Mouse (Mus musculus): ENCODE results near the gene Lama5. TPM values are rescaled to one million over a fixed set of nuclear protein-coding genes. Genes with fewer than 3 reads are reported as not detected.
"Not testable (repeated sequence)": the region's sequence is repeated elsewhere in the genome, so short reads cannot be mapped to it uniquely, and the experiment has no call there.

Lama5 gene
- polyA plus RNA-seq, 1 experiment from 2014 or later = 102 TPM

DNA sequence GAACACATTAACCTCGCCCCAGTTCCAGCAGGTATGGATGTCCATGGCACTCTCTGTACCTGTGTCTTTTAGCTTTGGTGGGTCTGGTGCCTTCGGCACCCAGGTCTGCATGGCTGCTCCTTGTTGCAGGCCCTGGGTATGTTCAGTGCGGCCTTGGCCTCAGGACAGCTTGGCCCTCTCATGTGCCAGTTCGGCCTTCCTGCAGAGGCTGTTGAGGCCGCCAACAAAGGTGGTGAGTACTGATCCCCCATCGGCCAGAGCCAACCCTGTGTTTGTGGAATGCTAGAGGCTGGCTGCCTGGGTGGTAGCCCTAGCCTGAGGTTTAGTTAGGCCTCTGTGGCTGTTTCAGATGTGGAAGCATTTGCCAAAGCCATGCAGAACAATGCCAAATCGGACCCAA lies 49.9 kb downstream of the Lama5 start:
- H3K9me3 ChIP-seq (ENCODE audit: control insufficient read depth, low read length) = no peaks in the 10 kb centered on the region
- no peak overlapping the region for H3K4me2 ChIP-seq (ENCODE audit: low read depth, low read length)
- peaks cover 15% of the 10 kb centered on the region for H3K4me1 ChIP-seq (replicated peaks; ENCODE audit: control insufficient read depth, insufficient read depth, low read length)
- H3K4me3 ChIP-seq (ENCODE audit: low read length) = no peak overlapping the region
- 87% methylated on average over 7 of the region's 7 CpGs for WGBS
- H3K9ac ChIP-seq (ENCODE audit: low read length) = no peak overlapping the region
- no peaks in the 10 kb centered on the region for H3K27me3 ChIP-seq (ENCODE audit: control insufficient read depth, insufficient read depth, low read depth, low read length)
- no peak overlapping the region for H3K27ac ChIP-seq (ENCODE audit: low read length)
- no peak for ATAC-seq (ENCODE audit: low read depth)
- H3K36me3 ChIP-seq (ENCODE audit: control insufficient read depth, insufficient read depth, low read length) = peaks cover 47% of the 10 kb centered on the region

- peaks cover 33% of the 10 kb centered on the region for H3K36me3 ChIP-seq (ENCODE audit: control insufficient read depth, insufficient read depth, low read length)
- H3K4me3 ChIP-seq (ENCODE audit: low read length) = no peak overlapping the region
- no peak for ATAC-seq (ENCODE audit: low read depth)
- H3K4me1 ChIP-seq (replicated peaks; ENCODE audit: control insufficient read depth, insufficient read depth, low read length) = peaks cover 15% of the 10 kb centered on the region
- no peaks in the 10 kb centered on the region for H3K27me3 ChIP-seq (ENCODE audit: control insufficient read depth, insufficient read depth, low read depth, low read length)
- WGBS = 83% methylated on average over 5 of the region's 5 CpGs
- H3K9ac ChIP-seq (ENCODE audit: low read length) = no peak overlapping the region
- H3K9me3 ChIP-seq (ENCODE audit: control insufficient read depth, low read length) = no peaks in the 10 kb centered on the region
- no peak overlapping the region for H3K4me2 ChIP-seq (ENCODE audit: low read depth, low read length)
- H3K27ac ChIP-seq (ENCODE audit: low read length) = no peak overlapping the region
Observed at GRCm38 (mm10) chr2:180174121-180174520, 51.5 kb downstream of the Lama5 start.

DNA sequence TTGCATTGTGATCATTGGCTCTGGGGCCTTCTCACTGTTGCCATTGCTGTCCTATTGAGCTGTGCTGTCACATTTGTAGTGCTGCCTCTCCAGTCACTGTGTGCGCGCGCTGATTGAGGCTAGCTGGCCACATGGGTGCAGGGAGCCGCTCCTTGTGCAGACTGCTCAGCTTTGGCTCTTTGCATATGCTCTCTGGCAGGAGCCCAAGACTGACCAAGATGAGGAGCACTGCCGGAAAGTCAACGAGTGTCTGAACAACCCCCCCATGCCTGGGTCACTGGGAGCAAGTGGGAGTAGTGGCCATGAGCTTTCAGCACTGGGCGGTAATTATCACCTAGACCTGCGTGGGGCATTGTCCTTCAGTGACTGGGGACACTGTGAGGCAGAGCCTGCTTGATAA lies 51.9 kb downstream of the Lama5 start:
- not testable (repeated sequence) for H3K27ac ChIP-seq (ENCODE audit: low read length); H3K27me3 ChIP-seq (ENCODE audit: control insufficient read depth, insufficient read depth, low read depth, low read length); ATAC-seq (ENCODE audit: low read depth); H3K4me3 ChIP-seq (ENCODE audit: low read length); H3K4me2 ChIP-seq (ENCODE audit: low read depth, low read length); H3K9ac ChIP-seq (ENCODE audit: low read length); H3K9me3 ChIP-seq (ENCODE audit: control insufficient read depth, low read length)
- H3K4me1 ChIP-seq (replicated peaks; ENCODE audit: control insufficient read depth, insufficient read depth, low read length) = peaks cover 15% of the 10 kb centered on the region
- H3K36me3 ChIP-seq (ENCODE audit: control insufficient read depth, insufficient read depth, low read length) = peaks cover 32% of the 10 kb centered on the region
- WGBS = 70% methylated on average over 8 of the region's 8 CpGs

DNA sequence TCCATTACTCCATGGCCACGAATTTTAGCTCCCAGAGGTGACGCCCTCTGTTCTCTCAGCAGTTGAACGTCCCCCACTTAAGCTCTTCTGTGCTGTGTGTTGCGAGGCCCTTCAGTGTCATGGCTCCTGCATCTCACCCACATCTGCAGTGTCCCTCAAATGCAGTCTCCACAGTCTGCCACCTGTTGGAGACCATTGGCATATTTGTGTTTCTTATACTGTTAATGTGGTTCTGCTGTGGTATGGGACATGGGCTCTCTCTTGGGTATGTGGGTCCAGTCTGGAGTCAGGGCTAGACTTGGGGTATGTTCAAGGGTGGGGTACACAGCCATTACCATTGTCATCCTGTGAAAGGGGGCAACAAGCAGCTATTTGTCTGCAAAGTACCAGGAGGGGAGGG lies 52.5 kb downstream of the Lama5 start:
- Histone ChIP-seq H3K9me3 (ENCODE audit: control insufficient read depth, low read length) (no peaks in the 10 kb centered on the region), H3K4me2 (ENCODE audit: low read depth, low read length) (peak overlapping the region; percentile 88; the same call in 1 of the 2 replicates)

DNA sequence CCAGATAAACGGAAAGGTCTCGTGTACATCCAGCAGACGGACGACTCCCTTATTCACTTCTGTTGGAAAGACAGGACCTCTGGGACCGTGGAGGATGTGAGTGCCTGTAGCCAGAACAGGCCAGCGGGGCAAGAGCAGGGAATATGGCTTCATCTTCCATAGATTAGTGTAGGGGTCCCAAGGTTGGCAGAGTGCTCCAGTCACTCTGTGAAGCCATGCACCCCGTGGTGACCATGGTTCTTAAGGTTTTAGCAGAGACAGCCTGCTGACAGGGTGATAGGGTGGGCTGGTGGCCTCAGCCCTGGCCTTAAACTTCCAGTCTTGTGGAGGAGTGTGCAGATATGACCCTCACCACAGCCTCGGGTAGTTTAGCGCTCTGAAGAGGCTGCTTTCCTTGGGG lies 53.5 kb downstream of the Lama5 start:
- 0 out of 2 replicates have a peak overlapping the region, but pooled peaks have one; percentile 88 for H3K27ac ChIP-seq (ENCODE audit: low read length)

More for the DNA sequence above, 52.5 kb downstream of the Lama5 start:
- Histone ChIP-seq H3K4me1 (replicated peaks; ENCODE audit: control insufficient read depth, insufficient read depth, low read length) (peaks cover 15% of the 10 kb centered on the region), H3K27ac (ENCODE audit: low read length) (no peak overlapping the region), H3K4me3 (ENCODE audit: low read length) (no peak overlapping the region), H3K36me3 (ENCODE audit: control insufficient read depth, insufficient read depth, low read length) (peaks cover 31% of the 10 kb centered on the region), H3K9ac (ENCODE audit: low read length) (no peak overlapping the region), H3K27me3 (ENCODE audit: control insufficient read depth, insufficient read depth, low read depth, low read length) (no peaks in the 10 kb centered on the region)
- WGBS = 65% methylated on average over 4 of the region's 4 CpGs
- no peak for ATAC-seq (ENCODE audit: low read depth)

GRCm38 (mm10) chr2:180171522-180172070 lies 54.1 kb downstream of the Lama5 start:
- WGBS = under 1% methylated on average over 42 of the region's 80 CpGs
- Histone ChIP-seq H3K36me3 (ENCODE audit: control insufficient read depth, insufficient read depth, low read length) (peaks cover 16% of the 10 kb centered on the region), H3K9ac (ENCODE audit: low read length) (peak overlapping the region; percentile 94), H3K27ac (ENCODE audit: low read length) (peak overlapping the region; percentile 88), H3K4me3 (ENCODE audit: low read length) (peak overlapping the region; percentile 94), H3K4me1 (replicated peaks; ENCODE audit: control insufficient read depth, insufficient read depth, low read length) (peaks cover 15% of the 10 kb centered on the region), H3K27me3 (ENCODE audit: control insufficient read depth, insufficient read depth, low read depth, low read length) (no peaks in the 10 kb centered on the region), H3K9me3 (ENCODE audit: control insufficient read depth, low read length) (no peaks in the 10 kb centered on the region), H3K4me2 (ENCODE audit: low read depth, low read length) (peak overlapping the region; percentile 88)
- ATAC-seq (ENCODE audit: low read depth) = peak; percentile 65

More for the DNA sequence above, 53.5 kb downstream of the Lama5 start:
- Histone ChIP-seq H3K36me3 (ENCODE audit: control insufficient read depth, insufficient read depth, low read length) (peaks cover 22% of the 10 kb centered on the region), H3K27me3 (ENCODE audit: control insufficient read depth, insufficient read depth, low read depth, low read length) (no peaks in the 10 kb centered on the region), H3K9ac (ENCODE audit: low read length) (peak overlapping the region; percentile 94), H3K4me3 (ENCODE audit: low read length) (peak overlapping the region; percentile 94), H3K9me3 (ENCODE audit: control insufficient read depth, low read length) (no peaks in the 10 kb centered on the region), H3K4me2 (ENCODE audit: low read depth, low read length) (peak overlapping the region; percentile 88), H3K4me1 (replicated peaks; ENCODE audit: control insufficient read depth, insufficient read depth, low read length) (peaks cover 15% of the 10 kb centered on the region)
- no peak for ATAC-seq (ENCODE audit: low read depth)
- 3% methylated on average over 8 of the region's 9 CpGs for WGBS

DNA sequence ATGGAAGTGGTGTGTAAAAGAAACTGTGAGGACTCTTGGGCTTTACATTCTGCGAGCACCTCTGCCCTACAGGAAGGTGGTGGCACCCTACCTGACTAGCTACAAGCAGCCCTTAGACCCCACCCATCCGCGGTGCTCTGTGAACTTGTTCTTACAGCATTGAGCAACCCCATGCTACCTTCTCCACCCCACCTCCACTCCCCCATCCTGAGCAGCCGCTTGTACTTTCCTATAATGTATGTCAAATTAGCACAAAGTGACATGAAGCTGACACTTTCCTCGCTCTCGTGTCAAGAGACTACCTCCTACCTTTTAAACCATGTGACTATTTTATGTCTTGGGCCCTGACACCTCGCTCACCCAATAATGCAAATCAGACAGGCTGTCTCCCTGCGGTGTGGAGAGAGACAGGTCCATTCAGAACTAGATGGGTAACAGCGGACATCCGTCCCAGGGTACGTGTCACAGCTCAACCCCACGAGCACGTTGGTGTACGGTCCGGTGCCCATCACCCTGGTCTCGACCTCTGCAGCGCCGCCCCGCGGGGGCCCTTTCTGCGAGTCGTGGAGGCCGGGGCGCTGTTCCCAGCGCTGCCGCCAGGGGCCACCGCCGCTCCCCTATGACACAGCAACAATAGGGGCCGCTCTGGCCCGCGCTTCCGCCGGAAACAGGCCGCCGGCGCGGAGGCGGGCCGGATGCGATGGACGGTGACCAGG lies 54.7 kb downstream of the Lama5 start, which contains the start of gene Adrm1:
Gene Adrm1 (plus strand): TSS at position 680 of the 716 bp plus-strand sequence.
- peak; percentile 99 for ATAC-seq (ENCODE audit: low read depth)

DNA sequence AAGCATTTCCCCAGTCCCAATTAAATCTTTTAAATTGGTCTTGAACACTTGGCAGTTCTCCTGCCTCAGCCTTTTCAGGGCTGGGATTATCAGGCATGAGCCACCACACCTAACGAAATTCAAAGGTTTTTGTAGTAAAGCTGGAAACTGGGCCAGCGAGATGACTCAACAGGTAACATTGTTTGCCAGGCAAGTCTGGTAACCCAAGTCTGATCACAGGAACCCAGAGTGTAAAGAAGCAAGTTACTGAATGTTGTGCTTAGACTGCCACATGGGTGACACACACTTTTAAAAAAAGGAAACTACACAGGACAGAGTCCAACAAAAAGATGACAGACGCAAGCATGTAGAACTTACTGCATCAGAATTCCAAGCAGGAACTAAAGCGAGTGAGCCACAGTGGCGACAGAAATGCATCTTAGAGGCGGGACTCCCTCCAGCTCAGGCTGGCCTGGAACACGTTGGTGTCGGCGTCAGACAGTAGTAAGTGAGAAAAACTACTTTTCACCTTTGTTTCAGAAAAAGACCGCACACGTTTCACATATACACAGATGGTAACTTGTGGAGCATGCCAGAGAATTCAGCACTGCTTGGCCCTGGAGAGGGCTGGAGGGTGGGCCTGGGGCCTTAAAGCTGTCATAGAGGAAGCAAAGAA lies 55.4 kb downstream of the Lama5 start:
- no peak overlapping the region for H3K4me3 ChIP-seq (ENCODE audit: low read length)
- peaks cover 15% of the 10 kb centered on the region for H3K4me1 ChIP-seq (replicated peaks; ENCODE audit: control insufficient read depth, insufficient read depth, low read length)
- ATAC-seq (ENCODE audit: low read depth) = no peak
- WGBS = 82% methylated on average over 11 of the region's 11 CpGs
- peaks cover 8% of the 10 kb centered on the region for H3K36me3 ChIP-seq (ENCODE audit: control insufficient read depth, insufficient read depth, low read length)
- H3K27ac ChIP-seq (ENCODE audit: low read length) = no peak overlapping the region
- H3K4me2 ChIP-seq (ENCODE audit: low read depth, low read length) = no peak overlapping the region; the same call in 1 of the 2 replicates
- H3K9ac ChIP-seq (ENCODE audit: low read length) = peak overlapping the region; percentile 63
- H3K9me3 ChIP-seq (ENCODE audit: control insufficient read depth, low read length) = no peaks in the 10 kb centered on the region
- H3K27me3 ChIP-seq (ENCODE audit: control insufficient read depth, insufficient read depth, low read depth, low read length) = no peaks in the 10 kb centered on the region

More for the DNA sequence above, 54.7 kb downstream of the Lama5 start, which contains the start of gene Adrm1:
- H3K9ac ChIP-seq (ENCODE audit: low read length) = peak within 1 kb of the TSS; percentile 94
- H3K4me2 ChIP-seq (ENCODE audit: low read depth, low read length) = peak within 1 kb of the TSS; percentile 88
- peaks cover 13% of the 10 kb centered on the region for H3K36me3 ChIP-seq (ENCODE audit: control insufficient read depth, insufficient read depth, low read length)
- peaks cover 15% of the 10 kb centered on the region for H3K4me1 ChIP-seq (replicated peaks; ENCODE audit: control insufficient read depth, insufficient read depth, low read length)
- 3% methylated on average over 41 of the region's 41 CpGs for WGBS
- H3K9me3 ChIP-seq (ENCODE audit: control insufficient read depth, low read length) = no peaks in the 10 kb centered on the region
- peak within 1 kb of the TSS; percentile 88 for H3K27ac ChIP-seq (ENCODE audit: low read length)
- no peaks in the 10 kb centered on the region for H3K27me3 ChIP-seq (ENCODE audit: control insufficient read depth, insufficient read depth, low read depth, low read length)
- peak within 1 kb of the TSS; percentile 94 for H3K4me3 ChIP-seq (ENCODE audit: low read length)

DNA sequence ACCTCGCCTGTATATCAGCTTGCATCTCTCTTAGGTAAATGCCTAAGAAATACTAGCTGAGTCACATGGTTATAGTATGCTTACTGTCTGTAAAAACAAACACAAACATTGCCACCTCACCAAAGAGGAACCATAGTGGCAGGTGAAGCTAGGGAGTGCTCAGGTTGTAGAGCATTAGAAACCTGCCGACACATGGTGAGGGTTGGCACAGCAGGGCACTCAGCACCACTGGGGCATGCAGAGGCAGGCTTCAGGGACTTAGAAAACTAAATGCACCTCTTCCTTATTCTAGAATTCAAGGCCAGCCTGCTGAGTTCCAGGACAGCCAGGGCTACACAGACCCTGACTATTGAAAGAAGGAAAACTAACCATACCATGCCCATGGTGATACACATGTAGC lies 58.8 kb downstream of the Lama5 start:
- ATAC-seq (ENCODE audit: low read depth) = no peak
- H3K27ac ChIP-seq (ENCODE audit: low read length) = no peak overlapping the region
- no peak overlapping the region for H3K4me3 ChIP-seq (ENCODE audit: low read length)
- H3K9ac ChIP-seq (ENCODE audit: low read length) = no peak overlapping the region
- H3K27me3 ChIP-seq (ENCODE audit: control insufficient read depth, insufficient read depth, low read depth, low read length) = no peaks in the 10 kb centered on the region
- H3K9me3 ChIP-seq (ENCODE audit: control insufficient read depth, low read length) = no peaks in the 10 kb centered on the region
- WGBS = 76% methylated on average over 2 of the region's 2 CpGs
- H3K36me3 ChIP-seq (ENCODE audit: control insufficient read depth, insufficient read depth, low read length) = peaks cover 4% of the 10 kb centered on the region
- H3K4me1 ChIP-seq (replicated peaks; ENCODE audit: control insufficient read depth, insufficient read depth, low read length) = no peaks in the 10 kb centered on the region; the same call in 1 of the 2 replicates
- no peak overlapping the region for H3K4me2 ChIP-seq (ENCODE audit: low read depth, low read length)
